Mouse (Mus musculus): Measurements from ENCODE around the gene Fam69b. TPM values are rescaled to one million over a fixed set of nuclear protein-coding genes. Genes with fewer than 3 reads are reported as not detected.

Gene Fam69b
- total RNA-seq, 2 experiments from 2014 or later, result 72.4 to 78.9 TPM

- Histone ChIP-seq H3K4me3 (no peak overlapping the region), H3K27ac (no peak overlapping the region)
- DNase-seq (ENCODE audit: extremely low spot score in 1 of 2, low spot score in 2 of 2), result no peak
- TF ChIP-seq CTCF (IDR thresholded peaks at IDR 0.05), result no peak
- intact Hi-C loops (cut with DNase I), result no loop called here
Observed at GRCm38 (mm10) chr2:26600664-26601063, 27.6 kb upstream of the Fam69b start.

- intact Hi-C loops (cut with DNase I), result no loop called here
- H3K27ac ChIP-seq, result no peak overlapping the region
- H3K4me3 ChIP-seq, result no peak overlapping the region
- TF ChIP-seq CTCF (IDR thresholded peaks at IDR 0.05), result no peak
- DNase-seq (ENCODE audit: extremely low spot score in 1 of 2, low spot score in 2 of 2), result no peak
Observed at GRCm38 (mm10) chr2:26601595-26601994, 26.7 kb upstream of the Fam69b start.

- intact Hi-C loops (cut with DNase I), result no loop called here
- DNase-seq (ENCODE audit: extremely low spot score in 1 of 2, low spot score in 2 of 2), result no peak
- Histone ChIP-seq H3K4me3 (no peak overlapping the region), H3K27ac (no peak overlapping the region)
- no peak for TF ChIP-seq CTCF (IDR thresholded peaks at IDR 0.05)
Observed at GRCm38 (mm10) chr2:26602631-26603030, 25.6 kb upstream of the Fam69b start.

- DNase-seq (ENCODE audit: extremely low spot score in 1 of 2, low spot score in 2 of 2), result no peak
- Histone ChIP-seq H3K27ac (no peak overlapping the region), H3K4me3 (peak overlapping the region; percentile 58)
- TF ChIP-seq CTCF (IDR thresholded peaks at IDR 0.05), result no peak
- intact Hi-C loops (cut with DNase I), result no loop called here
Observed at GRCm38 (mm10) chr2:26603159-26603558, 25.1 kb upstream of the Fam69b start.

GRCm38 (mm10) chr2:26603720-26604671 lies 24.3 kb upstream of the Fam69b start, which contains the start of gene Agpat2:
Gene Agpat2, minus strand, starts transcription at chr2:26604417.
- intact Hi-C loops (cut with DNase I), result no loop called here
- TF ChIP-seq CTCF (IDR thresholded peaks at IDR 0.05), result peak; percentile 9
- peak in 1 of 2 experiments; percentile 27 for DNase-seq (ENCODE audit: extremely low spot score in 1 of 2, low spot score in 2 of 2)
- H3K27ac ChIP-seq, result no peak within 1 kb of the TSS; the same call in 1 of the 2 replicates
- H3K4me3 ChIP-seq, result peak within 1 kb of the TSS; percentile 58

GRCm38 (mm10) chr2:26605331-26605730 lies 22.9 kb upstream of the Fam69b start:
- intact Hi-C loops (cut with DNase I), result no loop called here
- no peak for TF ChIP-seq CTCF (IDR thresholded peaks at IDR 0.05)
- no peak for DNase-seq (ENCODE audit: extremely low spot score in 1 of 2, low spot score in 2 of 2)
- H3K4me3 ChIP-seq, result no peak overlapping the region
- no peak overlapping the region for H3K27ac ChIP-seq

GRCm38 (mm10) chr2:26606579-26606978 lies 21.7 kb upstream of the Fam69b start:
- intact Hi-C loops (cut with DNase I), result no loop called here
- TF ChIP-seq CTCF (IDR thresholded peaks at IDR 0.05), result no peak
- no peak for DNase-seq (ENCODE audit: extremely low spot score in 1 of 2, low spot score in 2 of 2)

GRCm38 (mm10) chr2:26607056-26607910 lies 21.0 kb upstream of the Fam69b start:
- intact Hi-C loops (cut with DNase I), result no loop called here
- Histone ChIP-seq H3K27ac (no peak overlapping the region), H3K4me3 (no peak overlapping the region)
- DNase-seq (ENCODE audit: extremely low spot score in 1 of 2, low spot score in 2 of 2), result no peak
- no peak for TF ChIP-seq CTCF (IDR thresholded peaks at IDR 0.05)

More at GRCm38 (mm10) chr2:26606579-26606978, 21.7 kb upstream of the Fam69b start:
- Histone ChIP-seq H3K27ac (no peak overlapping the region), H3K4me3 (no peak overlapping the region)

- no peak overlapping the region for H3K4me3 ChIP-seq
- no peak for TF ChIP-seq CTCF (IDR thresholded peaks at IDR 0.05)
- H3K27ac ChIP-seq, result no peak overlapping the region
- no peak for DNase-seq (ENCODE audit: extremely low spot score in 1 of 2, low spot score in 2 of 2)
- intact Hi-C loops (cut with DNase I), result no loop called here
Observed at GRCm38 (mm10) chr2:26608781-26609180, 19.5 kb upstream of the Fam69b start.

GRCm38 (mm10) chr2:26609261-26609661 lies 19.0 kb upstream of the Fam69b start:
- no peak for DNase-seq (ENCODE audit: extremely low spot score in 1 of 2, low spot score in 2 of 2)
- intact Hi-C loops (cut with DNase I), result no loop called here
- Histone ChIP-seq H3K27ac (no peak overlapping the region), H3K4me3 (no peak overlapping the region)
- no peak for TF ChIP-seq CTCF (IDR thresholded peaks at IDR 0.05)

- no peak for TF ChIP-seq CTCF (IDR thresholded peaks at IDR 0.05)
- no peak overlapping the region for H3K27ac ChIP-seq
- no peak overlapping the region for H3K4me3 ChIP-seq
- intact Hi-C loops (cut with DNase I), result no loop called here
- no peak for DNase-seq (ENCODE audit: extremely low spot score in 1 of 2, low spot score in 2 of 2)
Observed at GRCm38 (mm10) chr2:26610526-26610925, 17.7 kb upstream of the Fam69b start.

- TF ChIP-seq CTCF (IDR thresholded peaks at IDR 0.05), result no peak
- Histone ChIP-seq H3K4me3 (no peak overlapping the region), H3K27ac (no peak overlapping the region)
- intact Hi-C loops (cut with DNase I), result no loop called here
- no peak for DNase-seq (ENCODE audit: extremely low spot score in 1 of 2, low spot score in 2 of 2)
Observed at GRCm38 (mm10) chr2:26611054-26611453, 17.2 kb upstream of the Fam69b start.

Measured in left cerebral cortex, adult 2 months (tissue).